Mouse (Mus musculus): ENCODE data around the gene Spred2. TPM values are rescaled to one million over a fixed set of nuclear protein-coding genes. Genes with fewer than 3 reads are reported as not detected.

Gene Spred2
- 1 to 10 TPM; 3.7 to 4.4 TPM for polyA plus RNA-seq (2017; shearing (Covaris generic))

DNA sequence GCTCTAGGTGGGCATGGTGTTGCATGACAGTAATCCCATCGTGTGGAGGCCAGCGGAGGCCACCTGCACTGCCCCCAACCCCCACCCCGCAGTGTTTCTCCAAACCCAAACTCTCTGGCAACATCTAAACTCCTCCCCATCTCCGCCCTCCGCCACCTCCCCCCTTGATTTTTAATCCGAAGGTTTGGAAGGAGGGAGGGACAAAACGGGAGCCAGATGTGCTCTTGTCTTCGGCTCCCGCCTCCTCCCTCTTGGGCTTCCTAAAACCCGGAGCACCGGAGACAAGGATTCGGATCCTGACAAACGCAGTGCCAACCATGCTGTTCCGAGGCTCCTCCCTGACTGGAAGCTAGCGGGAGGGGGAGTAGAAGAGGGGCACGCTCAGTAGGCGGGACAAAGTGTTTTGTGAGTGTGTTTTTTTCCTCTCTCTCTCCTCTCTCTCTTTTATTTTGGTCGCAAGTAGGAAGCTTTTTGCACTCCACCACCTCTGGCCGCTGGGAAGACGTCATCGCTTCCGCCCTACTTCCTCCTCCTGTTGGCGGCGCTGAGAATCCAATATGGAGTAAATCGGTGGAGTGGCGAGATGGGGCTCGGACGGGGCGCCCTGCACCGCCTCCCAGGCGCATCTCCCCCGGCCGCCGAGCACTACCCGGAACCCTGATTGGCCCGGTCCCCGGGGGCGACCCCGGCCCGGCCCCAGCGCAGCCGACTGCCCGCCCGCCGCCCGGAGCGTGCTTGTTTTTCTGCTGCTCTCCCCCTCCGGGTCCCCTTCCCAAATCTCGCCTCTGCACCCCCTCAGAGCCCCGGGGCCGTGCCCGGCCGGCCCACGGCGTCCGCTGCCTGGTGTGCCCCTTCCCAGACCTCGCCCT is at the start of gene Spred2:
TSS of gene Spred2 (plus strand) at position 488 of the 869 bp plus-strand sequence.

Other genes starting within 250 kb of the Spred2 start
- gene Actr2, start 188.5 kb downstream of the Spred2 start, polyA plus RNA-seq (2017; shearing (Covaris generic)): 100 to 1,000 TPM; 150 to 153 TPM